Mouse (Mus musculus): Measurements from ENCODE around the gene Zbtb32.

Zbtb32 gene

DNA sequence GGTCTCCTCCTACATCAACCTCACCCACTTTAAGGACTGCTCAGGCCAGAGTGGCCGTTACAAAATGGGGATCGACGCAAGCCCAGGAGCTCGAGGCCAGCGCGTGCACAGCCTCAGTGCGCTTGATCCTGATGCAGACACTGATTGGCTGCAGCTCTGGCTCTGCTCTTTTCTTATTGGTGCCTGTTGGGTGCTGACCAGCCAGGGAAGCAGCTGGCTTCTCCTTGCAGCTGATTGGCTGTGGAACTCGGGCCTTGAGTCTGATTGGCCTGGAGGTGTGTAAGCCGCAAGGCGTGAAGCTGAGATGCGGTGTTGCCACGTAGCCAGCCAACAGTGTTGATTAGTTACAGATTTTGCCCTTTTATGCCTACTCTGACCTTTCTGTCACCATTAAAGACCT lies at the start of gene Zbtb32:
Gene Zbtb32 (minus strand): TSS at position 124 of the 400 bp plus-strand sequence.
- no peak for DNase-seq (ENCODE audit: low spot score)

DNA sequence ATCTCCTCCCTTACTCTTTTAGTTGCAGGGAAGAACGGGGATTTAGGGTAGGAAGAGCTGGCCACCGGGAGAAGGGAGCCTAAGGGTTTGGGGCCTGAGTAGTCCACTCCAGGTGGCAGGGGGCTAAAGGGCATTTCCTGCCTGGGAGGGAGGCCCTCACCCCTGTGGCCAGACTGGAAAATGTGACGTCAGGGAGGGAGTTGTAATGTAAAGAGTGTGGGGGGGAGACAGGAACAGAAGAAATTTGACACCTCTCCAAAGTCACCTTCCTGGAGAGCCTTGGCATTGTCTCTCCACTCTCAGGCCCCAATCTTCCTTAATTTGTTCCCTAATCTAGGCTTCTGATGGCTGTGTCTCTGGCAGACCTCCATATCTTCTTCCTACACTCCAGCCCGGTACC lies 40.4 kb upstream of the Zbtb32 start:
- no peak for DNase-seq (ENCODE audit: low spot score)

DNA sequence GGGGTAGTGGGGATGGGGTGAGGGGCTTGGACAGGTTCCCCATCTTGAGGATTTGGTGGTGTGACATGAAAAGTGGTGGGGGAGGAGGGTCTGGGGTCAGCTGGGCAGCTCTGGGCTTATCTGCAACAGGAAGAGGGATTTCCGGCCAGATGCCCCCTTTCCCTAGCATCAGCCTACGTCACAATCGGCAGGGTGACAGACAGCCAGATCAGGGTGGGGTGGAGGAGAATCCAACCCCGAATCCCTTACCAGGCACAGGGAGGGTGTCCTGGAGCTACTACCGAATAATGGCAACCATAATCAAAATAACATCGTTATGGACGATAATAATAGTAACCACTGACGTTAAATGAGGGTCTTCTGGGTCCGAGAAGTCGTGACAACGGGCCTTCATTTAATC lies 37.7 kb upstream of the Zbtb32 start:
- DNase-seq (ENCODE audit: low spot score), result no peak

DNA sequence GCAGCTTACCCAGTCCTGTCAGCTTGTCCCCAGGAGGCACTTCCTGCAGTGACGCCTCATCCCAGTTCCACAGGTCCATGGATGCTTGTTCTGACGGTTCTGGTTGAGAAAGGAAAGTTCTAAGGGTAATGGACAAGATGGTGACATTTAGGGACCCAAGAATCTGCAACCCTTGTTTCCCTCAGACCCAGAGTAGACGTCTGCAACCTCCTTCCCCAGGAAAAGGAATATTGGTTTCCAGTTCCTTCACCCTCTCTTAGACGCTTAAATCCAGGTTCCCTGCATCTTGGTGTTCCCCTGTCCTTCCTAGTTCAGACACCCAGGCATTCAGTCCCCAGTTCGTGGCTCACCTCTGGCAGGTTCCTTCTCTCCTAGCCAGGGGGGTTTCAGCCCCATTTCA lies 37.0 kb upstream of the Zbtb32 start, which contains the start of gene Etv2:
Gene Etv2 (minus strand): TSS at position 101 of the 400 bp plus-strand sequence.
- no peak for DNase-seq (ENCODE audit: low spot score)

DNA sequence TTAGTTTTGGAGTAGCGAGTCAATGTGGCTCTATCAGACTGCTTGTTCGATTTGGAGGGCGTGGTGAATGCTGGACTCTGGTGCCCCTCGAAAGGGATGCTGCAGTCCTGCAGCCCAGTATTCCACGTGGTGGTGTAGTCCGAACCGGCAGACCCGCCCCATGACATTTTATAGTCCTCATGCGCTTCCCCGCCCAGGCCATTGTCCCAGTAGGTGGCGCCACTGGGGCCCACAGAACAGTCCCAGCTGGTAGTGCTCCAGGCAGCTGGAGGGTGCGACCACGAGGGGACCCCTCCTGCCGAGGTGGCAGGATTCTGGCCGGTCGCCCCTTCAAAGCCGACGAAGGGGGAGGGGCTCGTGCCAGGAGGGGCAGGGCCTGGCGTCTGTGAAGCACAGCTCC lies 35.9 kb upstream of the Zbtb32 start:
- DNase-seq (ENCODE audit: low spot score), result peak; percentile 32

DNA sequence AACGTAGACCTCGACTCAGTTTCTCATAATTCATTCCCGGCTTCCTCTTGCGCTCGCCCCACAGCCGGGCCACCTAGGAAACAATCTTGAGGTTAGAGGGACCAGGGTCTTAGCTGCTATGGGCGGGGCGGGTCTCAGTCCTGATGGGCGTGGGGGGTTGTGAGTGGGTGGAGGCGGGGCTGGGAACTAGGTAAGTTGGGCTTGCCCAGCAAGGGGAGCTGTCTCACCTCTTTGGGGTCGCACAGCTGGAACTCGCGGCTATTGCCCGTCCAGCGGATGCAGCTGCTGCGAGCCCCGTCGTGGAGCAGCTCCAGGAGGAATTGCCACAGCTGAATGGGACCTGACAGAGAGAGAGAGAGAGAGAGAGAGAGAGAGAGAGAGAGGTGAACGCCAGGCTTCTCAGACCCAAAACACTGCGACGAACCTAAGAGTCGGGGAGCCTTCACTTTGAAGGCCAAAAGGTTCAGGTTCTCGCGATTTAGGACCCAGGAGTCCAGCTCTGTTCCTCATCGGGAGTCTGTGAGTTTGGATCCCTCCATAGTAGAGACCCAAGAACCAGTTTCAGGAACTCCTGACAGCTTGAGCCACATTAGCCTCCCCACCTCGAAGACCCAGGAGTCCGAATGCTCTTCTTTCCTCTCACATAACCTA lies 35.2 kb upstream of the Zbtb32 start:
- no peak for DNase-seq (ENCODE audit: low spot score)

DNA sequence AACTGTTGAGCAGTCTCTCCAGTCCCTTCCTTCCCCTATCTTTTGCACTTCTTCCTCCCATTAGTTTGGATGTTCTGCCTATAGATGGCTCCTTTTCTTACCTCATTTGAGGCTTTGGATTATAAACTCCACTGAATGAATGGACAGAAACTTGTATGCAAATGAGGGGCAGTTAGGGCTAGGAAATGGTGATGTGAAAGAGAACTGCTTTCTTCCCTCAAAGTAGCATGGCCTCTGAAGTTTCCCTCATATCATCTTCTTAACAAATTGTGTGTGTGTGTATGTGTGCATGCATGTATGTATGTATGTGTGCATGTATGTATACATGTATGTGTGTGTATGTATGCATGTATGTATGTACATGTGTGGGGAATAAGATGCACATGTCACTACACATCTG lies 30.3 kb upstream of the Zbtb32 start:
- DNase-seq (ENCODE audit: low spot score), result no peak

DNA sequence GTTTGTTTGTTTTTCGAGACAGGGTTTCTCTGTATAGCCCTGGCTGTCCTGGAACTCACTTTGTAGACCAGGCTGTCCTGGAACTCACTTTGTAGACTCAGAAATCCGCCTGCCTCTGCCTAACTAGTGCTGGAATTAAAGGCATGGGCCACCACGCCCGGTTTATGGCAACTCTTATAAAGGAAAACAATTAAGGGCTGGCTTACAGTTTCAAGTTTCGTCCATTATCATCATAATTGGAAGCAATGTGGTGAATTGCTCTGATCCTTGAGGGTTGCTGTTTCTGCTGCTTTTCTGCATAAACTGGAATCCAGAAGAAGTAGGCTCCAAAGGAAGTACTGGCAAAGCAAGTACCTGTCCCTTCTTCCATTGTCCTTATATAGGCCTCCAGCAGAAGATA lies 27.9 kb upstream of the Zbtb32 start:
- DNase-seq (ENCODE audit: low spot score), result no peak

DNA sequence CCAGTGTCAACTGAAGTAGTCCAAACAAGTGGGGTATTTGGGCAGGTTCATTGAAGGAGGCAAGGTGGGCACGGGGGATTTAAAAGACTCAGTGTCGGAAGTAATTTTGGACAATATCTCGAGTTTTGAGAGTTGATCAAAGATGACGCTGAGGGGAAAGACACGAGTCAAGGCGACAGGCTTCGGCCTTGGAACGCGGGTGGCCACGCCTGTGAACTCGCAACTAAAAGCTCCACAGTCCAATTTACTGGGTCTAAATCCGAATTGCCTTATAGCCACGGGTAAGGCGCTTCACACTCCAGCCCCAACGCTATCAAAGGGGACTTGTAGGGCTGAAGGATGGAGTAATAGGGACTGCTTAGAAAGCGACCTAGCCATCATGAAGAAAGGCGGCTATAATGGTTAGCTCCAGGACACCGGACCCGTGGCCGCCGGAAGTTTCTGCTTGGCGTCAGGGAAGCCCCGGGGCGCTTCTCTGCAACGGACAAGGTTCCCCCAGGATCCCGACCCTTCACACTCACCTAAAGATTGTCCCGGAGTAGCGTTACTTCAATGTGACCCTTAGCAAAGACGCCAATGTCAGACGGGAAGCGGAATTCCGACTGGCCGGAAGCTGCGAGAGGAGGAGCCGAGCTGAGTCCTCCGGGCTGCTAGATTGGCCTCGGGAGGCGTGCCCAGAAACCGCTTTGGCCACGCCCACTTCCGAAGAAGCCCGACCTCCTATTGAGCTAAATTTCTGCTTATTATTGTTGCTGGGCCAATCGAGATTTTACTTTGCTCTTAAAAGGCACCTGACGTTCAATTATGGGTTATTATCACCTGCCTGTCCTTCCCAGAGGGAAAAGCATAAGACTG lies 27.0 kb upstream of the Zbtb32 start, which contains the start of gene Cox6b1:
Gene Cox6b1 (minus strand): TSS at position 622 of the 855 bp plus-strand sequence.
- DNase-seq (ENCODE audit: low spot score), result peak; percentile 80

DNA sequence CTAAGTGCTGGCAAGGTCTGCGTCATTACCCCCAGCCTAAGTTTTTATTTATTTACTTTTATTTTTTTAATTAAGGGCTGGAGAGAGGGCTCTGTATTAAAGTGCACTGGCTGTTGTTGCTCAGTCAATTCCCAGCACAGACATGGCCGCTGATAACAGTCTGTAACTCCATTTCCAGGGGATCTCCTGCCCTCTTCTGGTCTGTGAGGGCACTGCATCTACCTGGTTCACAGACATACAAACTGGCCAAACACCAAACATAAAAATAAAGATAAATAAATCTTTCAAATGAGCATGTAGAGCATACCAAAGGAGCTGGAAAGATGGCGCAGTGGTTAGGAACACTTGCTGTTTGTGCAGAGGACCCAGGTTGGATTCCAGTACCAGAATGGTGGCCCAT lies 20.5 kb upstream of the Zbtb32 start:
- no peak for DNase-seq (ENCODE audit: low spot score)

DNA sequence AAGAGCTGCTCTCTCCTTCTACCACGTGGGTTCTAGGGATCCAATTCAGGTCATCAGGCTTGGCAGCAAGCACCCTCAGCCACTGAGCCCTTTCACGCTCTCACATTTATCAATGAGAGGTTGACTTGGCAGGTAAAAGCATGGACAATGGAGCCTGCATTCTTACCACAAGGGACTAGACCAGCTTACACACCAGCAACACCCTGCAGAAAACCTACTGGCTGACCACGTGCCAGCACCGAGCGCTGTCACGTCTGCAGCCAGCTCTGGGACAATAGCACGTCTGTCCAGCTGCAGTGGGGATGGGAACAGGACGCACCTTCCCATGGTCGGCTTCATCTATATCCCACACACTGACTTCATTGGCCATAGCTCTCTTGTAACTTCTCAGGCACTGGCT lies 19.9 kb upstream of the Zbtb32 start:
- DNase-seq (ENCODE audit: low spot score), result no peak

DNA sequence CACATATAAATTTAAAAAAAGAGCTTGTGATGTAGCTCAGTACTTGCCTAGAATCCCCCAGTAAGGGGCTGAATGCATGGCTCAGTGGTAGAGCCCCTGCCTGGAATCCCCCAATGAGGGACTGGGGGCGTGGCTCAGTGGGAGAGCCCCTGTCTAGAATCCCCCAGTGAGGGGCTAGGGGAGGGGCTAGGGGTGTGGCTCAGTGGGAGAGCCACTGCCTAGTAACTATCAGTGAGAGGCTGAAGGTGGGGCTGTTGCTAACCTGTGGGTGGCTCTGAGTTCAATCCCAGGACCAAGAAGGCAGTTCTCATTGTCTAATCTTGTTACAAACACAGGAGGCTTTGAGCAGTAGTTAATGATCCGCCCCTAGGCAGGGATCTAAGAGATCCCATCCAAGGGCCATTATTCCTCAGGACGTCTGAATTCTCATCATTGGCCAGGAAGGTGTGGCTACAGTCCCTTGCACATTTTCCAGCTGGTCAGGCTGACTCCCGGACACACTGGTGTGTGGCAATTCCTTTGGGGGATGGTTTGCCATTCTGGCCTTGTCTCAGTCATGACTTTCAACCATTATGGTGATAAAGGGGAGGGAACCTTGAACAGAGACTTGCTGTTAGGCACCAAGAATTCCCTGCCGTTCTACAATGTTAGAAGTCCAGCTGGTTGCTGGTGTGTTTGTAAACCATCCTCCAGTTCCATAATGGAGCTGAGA lies 16.5 kb upstream of the Zbtb32 start:
- no peak for DNase-seq (ENCODE audit: low spot score)

DNA sequence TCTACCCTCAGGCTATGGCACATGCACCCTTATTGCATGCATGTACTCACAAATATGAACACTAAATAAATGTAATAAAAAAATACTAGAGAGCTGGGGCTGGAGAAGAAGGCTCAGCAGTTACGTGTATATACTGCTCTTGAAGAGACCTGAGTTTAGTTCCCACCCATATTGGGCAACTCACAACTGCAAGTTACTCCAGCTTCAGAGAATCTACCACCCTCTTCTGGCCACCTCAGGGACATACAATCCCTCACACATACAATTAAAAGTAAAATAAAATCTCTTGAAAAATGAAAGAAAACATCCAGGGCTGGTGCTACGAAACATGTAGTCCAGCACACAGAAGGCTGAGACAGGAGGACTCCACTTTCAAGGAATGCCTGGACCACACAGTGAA lies 15.7 kb upstream of the Zbtb32 start:
- no peak for DNase-seq (ENCODE audit: low spot score)

DNA sequence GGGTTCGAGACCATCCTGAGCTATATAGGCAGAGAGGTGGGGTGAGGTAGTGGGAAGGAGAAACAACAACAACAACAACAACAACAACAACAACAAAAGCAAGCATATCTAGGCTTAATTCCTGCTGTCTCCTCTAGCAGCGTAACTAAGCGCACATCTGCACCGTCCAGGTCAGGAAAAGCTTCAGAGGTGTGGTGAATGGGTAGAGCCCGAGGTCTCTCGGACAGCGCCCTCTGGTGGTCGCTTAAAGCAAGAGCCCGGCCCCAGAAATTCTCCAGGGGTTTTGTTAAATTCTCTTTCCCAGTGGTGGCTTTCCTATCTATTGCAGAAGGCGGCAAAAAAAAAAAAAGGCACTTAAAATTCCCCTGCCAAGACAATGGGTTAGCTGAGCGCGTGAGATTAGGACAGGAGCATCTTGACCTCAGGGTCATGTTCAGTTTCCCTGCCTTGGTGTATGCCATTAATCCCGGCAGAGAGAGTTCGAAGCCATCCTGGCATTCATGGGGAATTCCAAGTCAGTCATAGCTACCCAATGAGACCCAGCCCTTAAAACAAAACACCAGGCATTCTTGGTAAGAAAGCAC lies 14.9 kb upstream of the Zbtb32 start:
- DNase-seq (ENCODE audit: low spot score), result peak; percentile 73

DNA sequence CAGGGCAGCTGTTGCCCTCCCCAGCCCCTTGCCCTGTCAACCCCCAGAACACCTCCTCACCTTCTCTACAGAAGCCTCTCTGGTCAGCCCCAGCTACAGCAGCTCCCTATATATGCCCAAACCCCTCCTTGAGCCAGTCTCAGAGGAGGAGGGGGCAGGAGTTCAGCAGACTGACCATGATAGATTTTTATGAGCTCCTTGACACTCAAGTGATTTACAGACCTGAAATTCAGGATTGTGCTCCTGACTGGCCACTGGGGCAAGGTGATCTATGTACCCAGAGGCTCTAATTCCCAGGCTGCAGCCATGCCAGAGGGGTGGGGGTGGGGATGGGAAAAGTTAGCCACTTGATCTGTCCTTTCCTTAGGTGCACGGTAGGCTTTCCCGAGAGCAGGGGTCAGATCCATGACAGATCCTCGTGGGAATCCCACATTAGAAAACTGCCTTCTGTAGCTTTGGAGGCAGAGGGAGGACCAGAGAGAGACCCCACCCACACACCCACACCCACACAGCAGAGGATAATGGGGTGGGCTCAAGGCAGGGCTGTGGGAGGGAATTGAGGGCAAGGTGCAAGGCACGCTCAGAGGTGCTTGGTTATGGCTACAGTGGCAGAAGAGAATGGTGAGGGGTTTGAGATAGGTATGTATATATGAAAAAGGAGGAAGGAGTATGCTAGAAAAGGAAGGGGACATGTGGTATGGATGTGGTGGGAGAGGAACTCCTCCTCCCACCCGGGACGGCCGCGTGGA lies 14.1 kb upstream of the Zbtb32 start, which contains the start of gene Upk1a:
Gene Upk1a (minus strand): TSS at position 194 of the 749 bp plus-strand sequence.
- peak; percentile 46 for DNase-seq (ENCODE audit: low spot score)

DNA sequence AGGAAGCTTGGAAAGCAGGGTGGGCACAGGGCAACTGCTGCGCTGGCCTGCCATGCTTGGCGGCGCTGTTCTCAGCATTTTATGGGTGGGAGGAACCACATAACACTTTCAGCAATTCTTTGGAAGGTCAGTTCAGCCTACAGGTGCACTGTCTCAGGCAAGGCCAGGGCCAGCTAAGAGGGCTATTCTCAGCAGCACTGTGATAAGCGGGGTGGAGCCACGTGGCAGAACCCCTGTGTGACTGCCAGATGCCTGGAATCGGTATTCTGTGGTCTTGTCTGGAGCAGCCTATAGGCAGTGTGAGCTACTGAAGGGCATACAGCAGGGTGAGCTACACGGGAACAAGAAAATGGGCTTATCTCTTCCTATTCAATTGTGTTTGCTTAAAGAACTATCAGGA lies 11.3 kb upstream of the Zbtb32 start:
- no peak for DNase-seq (ENCODE audit: low spot score)

DNA sequence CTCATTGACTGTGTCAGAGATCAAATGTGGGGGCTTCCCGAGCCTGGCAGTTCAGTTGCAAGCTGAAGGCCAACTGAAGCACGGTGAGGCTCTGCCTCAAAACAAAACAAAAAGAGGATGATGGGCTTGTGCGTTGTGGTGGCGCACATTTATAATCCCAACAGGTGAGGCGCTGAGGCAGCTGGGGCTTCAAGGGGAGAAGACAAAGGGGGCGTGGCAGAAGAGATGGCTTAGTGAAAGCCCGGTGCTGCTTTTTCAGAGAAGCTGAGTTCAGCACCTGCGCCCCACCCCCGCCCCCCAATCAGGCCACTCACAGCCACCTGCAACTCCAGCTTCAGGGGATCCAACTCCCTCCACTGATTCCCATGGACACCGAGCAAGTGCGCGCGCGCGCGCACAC lies 9.8 kb upstream of the Zbtb32 start:
- no peak for DNase-seq (ENCODE audit: low spot score)

DNA sequence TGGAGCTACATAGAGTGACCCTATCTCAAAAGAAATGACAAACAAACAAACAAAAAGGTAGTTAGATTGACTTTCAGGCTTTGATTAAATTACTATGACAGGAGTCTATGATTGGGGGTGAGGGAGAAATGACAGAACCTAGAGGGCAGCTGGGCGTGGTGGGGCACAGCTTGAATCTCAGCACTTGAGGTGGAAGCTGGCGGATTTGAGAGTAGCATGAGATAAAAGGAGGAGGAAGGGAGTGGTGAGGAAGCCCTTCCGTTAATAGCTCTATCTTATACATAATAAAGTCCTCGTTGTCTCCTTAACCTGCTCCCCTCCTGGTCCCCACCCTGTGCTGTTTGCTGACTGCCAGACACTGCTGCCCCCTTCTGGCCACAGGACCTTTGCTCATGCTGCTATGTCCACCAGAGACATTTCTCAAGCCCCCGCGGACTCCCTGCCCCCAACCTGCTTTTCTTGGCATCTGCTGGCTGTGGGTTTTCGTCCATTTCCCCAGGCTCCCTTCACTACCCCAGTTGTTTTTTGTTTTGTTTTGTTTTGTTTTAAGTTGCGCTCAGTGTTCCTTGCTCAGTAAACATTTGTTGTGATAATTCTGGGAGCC lies 9.1 kb upstream of the Zbtb32 start:
- peak; percentile 60 for DNase-seq (ENCODE audit: low spot score)

DNA sequence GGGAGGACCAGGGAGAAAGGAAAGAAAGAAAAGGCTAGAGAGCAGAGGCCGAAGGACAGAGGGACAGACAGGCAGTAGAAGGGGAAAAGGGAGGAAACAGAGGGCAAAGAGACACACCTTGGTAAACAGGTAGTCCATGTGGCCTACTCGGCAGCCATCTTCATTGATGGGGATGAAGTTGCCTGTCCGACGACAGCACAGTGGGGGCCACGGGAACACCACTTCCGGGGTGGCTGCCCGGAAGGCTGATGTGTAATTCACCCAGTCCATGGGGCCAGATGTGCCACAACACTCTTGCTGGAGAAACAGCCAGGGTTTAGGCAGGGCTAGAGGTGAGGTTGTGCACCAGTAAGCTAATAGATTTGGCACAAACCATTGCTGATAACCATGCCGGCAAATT lies 6.2 kb upstream of the Zbtb32 start:
- DNase-seq (ENCODE audit: low spot score), result no peak

DNA sequence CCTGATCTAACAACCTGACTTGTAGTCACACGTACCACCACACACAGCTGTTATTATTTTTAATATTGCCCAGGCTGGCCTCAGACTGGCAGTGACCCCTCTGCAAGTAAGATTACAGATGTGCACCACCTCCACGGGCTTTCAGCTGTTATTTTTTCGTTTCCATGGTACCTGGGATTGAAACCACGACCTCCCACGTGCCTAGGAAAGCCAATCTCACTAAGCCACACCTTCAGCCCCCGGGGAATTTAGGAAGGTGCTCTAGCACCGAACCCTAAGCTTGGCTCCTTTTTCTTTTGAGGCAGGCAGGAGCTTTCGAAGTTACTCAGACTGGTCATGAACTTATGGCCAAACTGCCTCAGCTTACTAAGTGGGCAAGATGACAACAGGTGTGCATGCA lies 5.7 kb upstream of the Zbtb32 start:
- no peak for DNase-seq (ENCODE audit: low spot score)

DNA sequence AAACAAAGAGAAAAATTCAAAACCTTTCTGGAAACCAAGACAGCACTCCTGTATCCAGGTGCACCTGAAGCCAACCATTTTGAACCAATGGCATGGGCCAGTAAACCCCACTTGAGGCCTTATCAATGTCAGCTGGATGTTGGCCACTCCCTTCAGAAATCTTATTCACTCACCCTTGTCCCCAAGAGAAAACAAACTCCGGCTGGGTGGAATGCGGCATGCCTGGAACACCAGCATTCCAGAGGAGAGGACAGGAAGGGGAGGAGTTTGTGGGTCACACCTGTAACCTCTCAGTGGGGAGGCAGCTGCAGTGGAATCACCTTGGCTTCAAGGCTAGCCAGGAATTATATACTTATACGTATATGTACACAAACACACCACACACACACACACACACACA lies 3.9 kb upstream of the Zbtb32 start:
- peak; percentile 56 for DNase-seq (ENCODE audit: low spot score)

Measured in urinary bladder, postnatal 25 days (tissue).